Mouse (Mus musculus): Measurements from ENCODE around the gene Gm11985. TPM values are rescaled to one million over a fixed set of nuclear protein-coding genes. Genes with fewer than 3 reads are reported as not detected.

The Gm11985 gene
- total and polyA plus RNA-seq, 3 experiments, result not detected

DNA sequence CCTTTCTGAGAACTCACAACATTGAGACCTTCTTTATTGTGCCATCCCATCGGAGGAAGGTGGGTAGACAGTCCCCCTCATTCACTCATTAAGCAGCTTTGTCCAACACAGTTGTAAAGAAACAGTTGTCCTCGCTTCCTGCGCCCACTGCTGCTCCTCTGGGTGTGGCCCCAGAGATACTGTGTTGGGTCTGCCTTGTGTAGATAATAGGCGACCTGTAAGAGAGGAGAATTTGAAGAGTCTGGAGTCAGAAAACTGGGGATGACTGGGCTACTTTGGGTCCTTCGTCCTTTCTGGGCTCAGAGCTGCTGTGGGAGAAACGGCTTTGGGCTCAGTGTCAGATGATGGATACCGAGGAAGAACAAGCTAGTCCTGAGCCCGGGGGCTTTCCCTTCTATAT lies 50.0 kb downstream of the Gm11985 start:
- TF ChIP-seq EP300 (IDR thresholded peaks at IDR 0.05; ENCODE audit: low read length) (no peak), SMC3 (IDR thresholded peaks at IDR 0.05; ENCODE audit: low read depth, low read length) (no peak), USF1 (IDR thresholded peaks at IDR 0.05; ENCODE audit: low read depth, low read length) (no peak), ZKSCAN1 (IDR thresholded peaks at IDR 0.05; ENCODE audit: borderline replicate concordance, low read depth, low read length) (no peak), CTCF (conservative IDR thresholded peaks at IDR 0.05 in 1 of 2, IDR thresholded peaks at IDR 0.05 in 1 of 2; ENCODE audit: low read depth in 2 of 2, low read length in 2 of 2) (no peak), POLR2AphosphoS2 (IDR thresholded peaks at IDR 0.05; ENCODE audit: low read depth, low read length) (no peak), ELF1 (IDR thresholded peaks at IDR 0.05; ENCODE audit: low read depth, low read length) (no peak)
- in situ Hi-C loops (cut with MboI; ENCODE audit: low pct_ligation_motif_present, low pct_unique_long_range_greater_than_20kb, low sequenced_read_pairs), result no loop called here
- DNase-seq (ENCODE audit: extremely low read depth), result no peak
- Histone ChIP-seq H3K36me3 (replicated peaks in 1 of 2; ENCODE audit: control insufficient read depth in 1 of 2, insufficient read depth in 1 of 2, low read length in 1 of 2) (no peaks in the 10 kb centered on the region), H3K79me2 (replicated peaks; ENCODE audit: control insufficient read depth, extremely low read depth, insufficient read depth, poor library complexity, severe bottlenecking) (no peaks in the 10 kb centered on the region), H3K4me3 (replicated peaks in 1 of 3; ENCODE audit: low read depth in 2 of 3, low read length in 2 of 3, poor library complexity in 1 of 3) (no peak overlapping the region), H3K27me3 (replicated peaks) (peaks cover 80% of the 10 kb centered on the region), H3K9ac (ENCODE audit: insufficient read depth, low read depth) (no peak overlapping the region), H3K4me1 (ENCODE audit: control insufficient read depth in 1 of 2, insufficient read depth in 2 of 2) (no peaks in the 10 kb centered on the region), H3K27ac (ENCODE audit: insufficient read depth, low read depth) (no peak overlapping the region), H3K9me3 (replicated peaks; ENCODE audit: low read length) (no peaks in the 10 kb centered on the region), H3K4me2 (ENCODE audit: insufficient read depth, low read depth, poor library complexity, severe bottlenecking) (no peak overlapping the region)
- dilution Hi-C loops (cut with MboI; ENCODE audit: extremely low pct_ligation_motif_present, extremely low pct_unique_long_range_greater_than_20kb, low sequenced_read_pairs), result no loop called here

GRCm38 (mm10) chr11:7136246-7136855 lies 52.0 kb downstream of the Gm11985 start:
- no peaks in the 10 kb centered on the region for H3K4me1 ChIP-seq (ENCODE audit: control insufficient read depth in 1 of 2, insufficient read depth in 2 of 2)
- in situ Hi-C loops (cut with MboI; ENCODE audit: low pct_ligation_motif_present, low pct_unique_long_range_greater_than_20kb, low sequenced_read_pairs), result no loop called here
- H3K27ac ChIP-seq (ENCODE audit: insufficient read depth, low read depth), result no peak overlapping the region
- H3K9ac ChIP-seq (ENCODE audit: insufficient read depth, low read depth), result no peak overlapping the region
- H3K9me3 ChIP-seq (replicated peaks; ENCODE audit: low read length), result no peaks in the 10 kb centered on the region
- dilution Hi-C loops (cut with MboI; ENCODE audit: extremely low pct_ligation_motif_present, extremely low pct_unique_long_range_greater_than_20kb, low sequenced_read_pairs), result no loop called here
- H3K36me3 ChIP-seq (replicated peaks in 1 of 2; ENCODE audit: control insufficient read depth in 1 of 2, insufficient read depth in 1 of 2, low read length in 1 of 2), result no peaks in the 10 kb centered on the region
- H3K4me3 ChIP-seq (replicated peaks in 1 of 3; ENCODE audit: low read depth in 2 of 3, low read length in 2 of 3, poor library complexity in 1 of 3), result no peak overlapping the region
- no peak overlapping the region for H3K4me2 ChIP-seq (ENCODE audit: insufficient read depth, low read depth, poor library complexity, severe bottlenecking)
- no peaks in the 10 kb centered on the region for H3K79me2 ChIP-seq (replicated peaks; ENCODE audit: control insufficient read depth, extremely low read depth, insufficient read depth, poor library complexity, severe bottlenecking)
- TF ChIP-seq GABPA (IDR thresholded peaks at IDR 0.05; ENCODE audit: insufficient replicate concordance, low read depth, low read length), result no peak
- TF ChIP-seq MAFK (IDR thresholded peaks at IDR 0.05; ENCODE audit: insufficient replicate concordance, low read length), result no peak
- TF ChIP-seq UBTF (IDR thresholded peaks at IDR 0.05; ENCODE audit: low read depth, low read length), result no peak
- no peak for TF ChIP-seq RCOR1 (conservative IDR thresholded peaks at IDR 0.05; ENCODE audit: low read depth, low read length)
- TF ChIP-seq NELFE (IDR thresholded peaks at IDR 0.05; ENCODE audit: low read depth, low read length), result no peak
- TF ChIP-seq KAT2A (IDR thresholded peaks at IDR 0.05; ENCODE audit: insufficient replicate concordance, low read length), result no peak
- TF ChIP-seq SIN3A (IDR thresholded peaks at IDR 0.05; ENCODE audit: low read length), result no peak
- no peak for TF ChIP-seq POLR2AphosphoS2 (IDR thresholded peaks at IDR 0.05; ENCODE audit: low read depth, low read length)
- DNase-seq (ENCODE audit: extremely low read depth), result no peak
- H3K27me3 ChIP-seq (replicated peaks), result peaks cover 86% of the 10 kb centered on the region

- no peak overlapping the region for H3K27ac ChIP-seq (ENCODE audit: insufficient read depth, low read depth)
- TF ChIP-seq ZMIZ1 (IDR thresholded peaks at IDR 0.05; ENCODE audit: low read depth, low read length) (no peak), ZC3H11A (IDR thresholded peaks at IDR 0.05; ENCODE audit: low read depth, low read length) (no peak), MAX (IDR thresholded peaks at IDR 0.05; ENCODE audit: low read length) (no peak)
- DNase-seq (ENCODE audit: extremely low read depth), result no peak
- dilution Hi-C loops (cut with MboI; ENCODE audit: extremely low pct_ligation_motif_present, extremely low pct_unique_long_range_greater_than_20kb, low sequenced_read_pairs) (no loop called here), in situ Hi-C loops (cut with MboI; ENCODE audit: low pct_ligation_motif_present, low pct_unique_long_range_greater_than_20kb, low sequenced_read_pairs) (no loop called here)
- no peak overlapping the region for H3K4me2 ChIP-seq (ENCODE audit: insufficient read depth, low read depth, poor library complexity, severe bottlenecking)
- H3K79me2 ChIP-seq (replicated peaks; ENCODE audit: control insufficient read depth, extremely low read depth, insufficient read depth, poor library complexity, severe bottlenecking), result no peaks in the 10 kb centered on the region
- H3K36me3 ChIP-seq (replicated peaks in 1 of 2; ENCODE audit: control insufficient read depth in 1 of 2, insufficient read depth in 1 of 2, low read length in 1 of 2), result no peaks in the 10 kb centered on the region
- H3K9me3 ChIP-seq (replicated peaks; ENCODE audit: low read length), result no peaks in the 10 kb centered on the region
- H3K27me3 ChIP-seq (replicated peaks), result peaks cover 86% of the 10 kb centered on the region
- H3K4me1 ChIP-seq (ENCODE audit: control insufficient read depth in 1 of 2, insufficient read depth in 2 of 2), result no peaks in the 10 kb centered on the region
- no peak overlapping the region for H3K4me3 ChIP-seq (replicated peaks in 1 of 3; ENCODE audit: low read depth in 2 of 3, low read length in 2 of 3, poor library complexity in 1 of 3)
- H3K9ac ChIP-seq (ENCODE audit: insufficient read depth, low read depth), result no peak overlapping the region
Measured at GRCm38 (mm10) chr11:7135763-7136162, 52.6 kb downstream of the Gm11985 start.
